Mouse (Mus musculus) yolk sac, embryonic 10.5 days (tissue): ENCODE results near the gene Stard13.
A peak's percentile ranks its signal among the peaks of the same experiment; 100 is the strongest.

Source experiments
- DNase-seq: peaks from one replicate; pipeline ENCODE4 v3.0.0-alpha.2; 2017; ENCODE audit warnings: low spot score

Gene Stard13

DNA sequence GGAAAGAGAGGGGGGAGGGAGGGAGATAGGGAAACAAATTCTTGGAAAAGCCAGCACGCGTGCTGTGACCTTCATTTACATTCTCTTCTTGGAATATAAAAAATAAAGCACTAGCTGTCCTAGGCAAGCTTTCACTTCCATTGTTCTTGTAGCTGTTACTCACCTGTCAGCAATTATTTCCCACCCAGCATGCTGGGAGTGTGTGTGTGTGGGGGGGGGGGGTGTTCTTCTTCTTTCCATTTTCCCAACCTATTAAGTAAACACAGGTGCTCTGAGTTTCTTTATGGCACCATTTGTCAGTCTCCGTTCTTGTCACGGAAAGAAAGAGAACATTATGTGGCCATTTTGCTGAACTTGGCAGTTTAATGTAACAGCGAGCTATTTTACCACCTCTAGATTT is 214.7 kb downstream of the Stard13 start:
- DNase-seq = peak; percentile 25

DNA sequence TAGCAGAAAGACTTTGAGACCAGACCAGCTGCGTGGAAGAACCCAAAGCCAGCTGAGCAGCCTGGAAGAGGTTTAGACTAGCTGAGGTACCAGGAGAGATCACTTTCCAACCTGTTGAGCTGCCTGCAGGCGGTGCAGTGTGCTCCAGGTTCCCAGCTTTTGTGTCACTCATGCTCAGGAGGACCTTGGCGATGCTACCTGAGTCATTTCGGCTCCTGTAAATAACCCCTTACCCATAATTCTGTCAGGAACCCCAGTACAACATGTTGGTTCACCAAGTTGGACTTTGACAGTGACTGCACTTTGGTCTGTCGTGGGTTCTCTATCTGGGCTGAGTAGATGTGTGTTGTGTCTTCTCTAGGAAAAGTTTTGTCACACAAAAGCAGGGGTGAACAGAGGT is 215.2 kb downstream of the Stard13 start:
- DNase-seq = peak; percentile 53

DNA sequence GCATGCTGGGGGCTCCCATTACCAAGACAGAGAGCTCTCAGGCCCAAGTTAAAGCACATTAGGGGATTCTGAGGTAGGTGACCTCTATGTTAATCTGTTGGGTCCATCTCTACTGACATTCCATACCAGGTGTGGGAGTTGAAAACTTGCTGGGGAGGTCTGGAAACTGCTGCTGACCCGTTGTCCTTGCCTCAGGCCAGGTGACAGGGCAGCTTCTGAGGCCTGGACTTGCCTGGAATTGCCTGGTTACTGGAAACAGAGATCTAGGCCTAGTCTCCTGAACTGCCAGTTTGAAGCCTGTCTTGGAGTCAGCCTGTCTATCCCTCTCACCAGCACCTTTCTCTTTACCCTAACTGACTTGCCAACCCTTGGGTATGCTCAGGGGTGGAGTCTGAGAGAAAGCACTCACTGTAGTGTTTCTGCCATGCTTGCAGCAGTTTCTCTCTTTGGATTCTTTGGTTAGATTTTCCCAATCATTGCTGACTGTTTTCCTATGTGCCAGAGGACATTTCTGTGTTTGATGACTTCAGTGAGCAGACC is 229.3 kb downstream of the Stard13 start:
- no peak for DNase-seq

DNA sequence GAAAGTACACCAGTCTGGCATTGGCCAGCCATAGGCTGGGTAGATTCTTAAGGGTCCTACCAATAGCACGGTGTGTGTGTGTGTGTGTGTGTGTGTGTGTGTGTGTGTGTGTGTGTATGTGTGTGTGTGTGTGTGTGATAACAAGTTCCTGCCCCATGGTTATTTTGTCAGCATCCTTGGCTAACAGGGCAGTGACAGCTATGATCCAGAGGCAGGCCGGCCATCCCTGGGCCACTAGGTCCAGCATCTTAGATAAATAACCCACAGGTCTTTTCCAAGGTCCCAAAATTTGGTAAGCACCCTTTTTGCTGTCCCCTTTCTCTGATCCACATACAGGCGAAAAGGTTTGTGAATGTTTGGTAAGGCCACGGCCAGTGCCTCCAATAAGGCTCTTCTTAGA is 231.6 kb downstream of the Stard13 start:
- DNase-seq = no peak

DNA sequence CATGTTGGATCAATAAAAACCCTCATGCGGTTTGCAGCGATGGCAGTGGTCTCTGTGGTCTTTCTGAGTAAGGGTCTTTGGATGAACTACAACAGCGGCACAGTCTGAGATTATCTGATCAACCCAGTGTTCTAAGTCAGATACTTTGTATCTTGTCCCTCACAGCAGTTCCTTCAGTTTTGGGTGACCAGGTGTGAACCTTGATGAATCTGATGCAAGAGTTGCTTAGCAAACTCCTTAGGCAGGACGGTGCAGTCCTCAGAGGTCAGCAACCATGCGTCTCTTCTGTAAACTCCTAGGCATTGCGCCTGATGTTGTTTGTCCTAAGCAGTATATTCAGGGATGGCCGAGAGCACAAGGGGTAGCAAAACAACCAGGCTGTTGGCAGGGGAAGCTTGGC is 232.5 kb downstream of the Stard13 start:
- DNase-seq = no peak

DNA sequence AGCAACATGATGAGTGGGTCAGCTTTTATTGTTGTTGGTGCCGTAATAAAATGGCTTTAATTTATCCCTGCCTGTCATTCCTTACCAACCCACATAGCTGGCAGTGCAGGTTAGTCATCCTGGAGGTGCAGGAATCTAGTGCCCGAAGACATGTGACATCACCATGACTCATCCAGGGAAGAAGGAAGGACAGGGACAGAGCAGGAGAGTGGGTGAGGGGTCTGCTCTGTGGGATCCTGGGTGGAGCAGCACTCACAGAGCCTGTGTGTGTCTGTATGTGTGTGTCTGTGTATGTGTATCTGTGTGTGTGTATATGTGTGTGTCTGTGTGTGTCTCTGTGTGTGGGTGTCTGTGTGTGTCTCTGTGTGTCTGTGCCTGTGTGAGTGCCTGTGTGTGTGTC is 237.1 kb downstream of the Stard13 start:
- DNase-seq = no peak

DNA sequence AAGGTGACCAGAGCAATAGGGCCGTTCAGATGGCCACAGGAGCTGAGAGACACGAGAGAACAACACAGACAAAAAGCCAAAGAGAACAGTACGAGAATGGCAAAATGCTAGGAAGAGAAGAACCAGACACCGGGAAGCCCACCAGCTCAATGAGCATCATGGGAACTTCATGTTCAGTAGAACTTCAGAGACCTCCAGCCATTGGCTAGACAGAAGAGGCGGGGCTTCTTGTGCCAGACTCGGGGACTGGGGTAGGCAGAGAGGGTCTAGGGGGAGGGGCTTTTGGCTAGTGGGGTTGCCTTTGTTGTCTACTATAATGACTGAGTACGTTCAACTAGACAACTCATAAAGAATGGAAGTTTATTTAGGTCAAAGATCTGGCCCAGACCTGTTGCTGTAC is 239.5 kb downstream of the Stard13 start:
- DNase-seq = no peak
